Mouse (Mus musculus) bone marrow macrophage, adult 2 months (primary cell): ENCODE data around the gene Cadps.

Source experiments
- CTCF ChIP-seq: IDR thresholded peaks from 2 replicates; pipeline ENCODE4 v1.5.1; 2012; ENCODE audit warnings: low read depth, mild to moderate bottlenecking, low read length, moderate library complexity
- POLR2A ChIP-seq: IDR thresholded peaks from 2 replicates; pipeline ENCODE4 v1.6.1; 2012; ENCODE audit warnings: mild to moderate bottlenecking, low read depth, low read length, borderline replicate concordance

- TF ChIP-seq CTCF, result no peak
- no peak for TF ChIP-seq POLR2A
Observed at GRCm38 (mm10) chr14:12350271-12350916, 472.5 kb downstream of the Cadps start.
